Mouse (Mus musculus) bone marrow, adult 2 months (tissue): Measurements from ENCODE around the gene Emc7. TPM values are rescaled to one million over a fixed set of nuclear protein-coding genes. Genes with fewer than 3 reads are reported as not detected.
A peak's percentile ranks its signal among the peaks of the same experiment; 100 is the strongest.

Experiments
- H3K27ac ChIP-seq: fragments of 200-500 bp; 2 replicates; pipeline ENCODE4 v1.5.1; 2012; ENCODE audit warnings: low read depth, mild to moderate bottlenecking, control low read depth, inconsistent platforms, low read length; ENCODE audit not compliant: control insufficient read depth, poor library complexity, insufficient read depth
- H3K4me1 ChIP-seq: fragments of 200-500 bp; 2 replicates; pipeline ENCODE4 v1.6.1; 2011; ENCODE audit warnings: low read length; ENCODE audit not compliant: control insufficient read depth, insufficient read depth
- H3K4me3 ChIP-seq: fragments of 200-500 bp; replicated peaks from 2 replicates; pipeline ENCODE3; 2011; ENCODE audit warnings: mild to moderate bottlenecking, low read depth, low read length, control low read depth; ENCODE audit not compliant: control insufficient read depth
- CTCF ChIP-seq: fragments of 200-500 bp; IDR thresholded peaks from 2 replicates; pipeline ENCODE4 v1.5.1; 2011; ENCODE audit warnings: low read length, control low read depth; ENCODE audit not compliant: control insufficient read depth, insufficient read depth
- POLR2A ChIP-seq: fragments of 200-500 bp; IDR thresholded peaks from 2 replicates; pipeline ENCODE4 v1.6.1; 2011; ENCODE audit warnings: low read depth, mild to moderate bottlenecking, control low read depth, low read length, borderline replicate concordance; ENCODE audit not compliant: control insufficient read depth
- WGBS: fragments of 180-500 bp; shearing (Covaris S2); methylation state at CpG from one replicate; pipeline ENCODE4 v1.1.7; 2018; 5-methylcytosine and 5-hydroxymethylcytosine counted together
- polyA plus RNA-seq: library from polyadenylated mRNA; stranded (reverse); fragments of >200 nt; gene quantifications from 2 replicates; pipeline ENCODE4 v1.2.4, GENCODE M21; 2011; ENCODE audit warnings: low replicate concordance; ENCODE audit not compliant: missing spikeins, insufficient read depth, insufficient read length

The Emc7 gene
- polyA plus RNA-seq, 1 experiment: 2.9 TPM

DNA sequence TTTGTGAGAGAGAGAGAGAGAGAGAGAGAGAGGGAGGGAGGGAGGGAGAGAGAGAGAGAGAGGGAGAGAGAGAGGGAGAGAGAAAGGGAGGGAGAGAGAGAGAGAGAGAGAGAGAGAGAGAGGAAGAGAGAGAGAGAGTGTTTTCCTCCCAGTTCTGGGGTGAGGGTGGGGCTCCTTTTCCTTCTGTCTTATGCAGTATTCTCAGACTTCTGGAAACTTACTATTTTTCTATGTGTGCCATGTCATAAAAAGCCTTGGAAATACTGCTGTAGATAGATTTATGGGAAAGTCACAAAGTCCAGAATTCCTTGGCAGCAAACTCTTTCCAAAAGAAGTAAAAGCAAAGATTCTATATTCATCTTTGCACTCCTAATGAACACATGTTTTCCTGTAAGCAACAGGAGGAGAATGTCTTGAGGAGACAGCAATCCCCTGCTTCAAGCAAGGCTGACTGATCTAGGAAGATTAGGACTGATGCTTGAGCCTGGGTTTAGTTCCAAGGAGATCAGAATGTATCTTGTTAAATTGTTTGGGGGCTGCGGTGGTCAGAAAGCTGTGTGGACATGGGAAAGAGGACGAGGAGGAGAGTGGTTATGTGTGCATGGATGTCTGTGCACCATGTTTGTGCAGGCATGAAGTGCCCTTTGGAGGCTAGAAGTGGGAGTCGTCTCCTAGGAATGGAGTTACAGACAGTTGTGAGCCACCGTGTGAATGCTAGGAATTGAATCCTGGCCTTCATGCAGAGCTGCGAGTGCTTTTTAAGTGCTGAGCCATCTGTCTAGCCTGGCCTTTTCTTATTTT lies 27.9 kb downstream of the Emc7 start:
- Histone ChIP-seq H3K4me1 (no peaks in the 10 kb centered on the region), H3K27ac (no peak overlapping the region), H3K4me3 (no peak overlapping the region)
- 80% methylated on average over 5 of the region's 5 CpGs for WGBS
- TF ChIP-seq CTCF (no peak), POLR2A (no peak)

DNA sequence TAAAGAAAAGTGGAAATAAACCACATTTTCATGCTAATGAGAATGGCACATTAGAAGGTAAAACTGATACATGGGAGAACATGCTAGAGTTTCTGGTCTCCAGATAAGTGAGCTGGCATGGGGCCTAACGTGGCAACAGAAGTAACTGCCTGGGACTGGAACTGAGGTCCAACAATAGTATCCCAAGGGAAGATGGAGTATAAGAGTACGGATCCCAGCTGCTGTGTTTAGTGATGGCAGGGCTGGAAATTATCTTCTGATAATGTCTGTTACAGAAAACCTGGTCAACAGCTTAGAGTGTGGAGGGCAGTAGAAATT lies 28.5 kb downstream of the Emc7 start:
- TF ChIP-seq POLR2A: no peak
- no peak for TF ChIP-seq CTCF
- 78% methylated on average over 2 of the region's 2 CpGs for WGBS
- no peaks in the 10 kb centered on the region for H3K4me1 ChIP-seq

DNA sequence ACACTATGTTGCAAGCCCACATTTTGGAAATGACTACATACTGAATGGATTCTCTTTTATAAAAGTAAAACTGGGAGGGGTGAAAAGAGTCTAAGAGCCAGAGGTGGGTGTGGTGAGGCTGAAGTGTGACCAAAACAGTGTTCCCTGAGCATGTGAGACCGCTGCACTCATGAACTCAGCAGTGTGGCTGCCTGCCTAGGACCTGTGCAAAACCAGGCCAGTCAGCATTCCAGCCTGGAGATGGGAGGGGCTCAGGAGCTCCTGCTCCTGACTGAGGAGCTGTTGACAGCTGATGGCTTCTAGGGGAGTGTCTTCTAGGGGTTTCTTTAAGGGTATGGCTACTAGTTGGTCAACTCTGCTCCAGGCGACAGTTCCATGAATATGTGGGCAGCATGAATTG lies 30.1 kb downstream of the Emc7 start:
- H3K4me1 ChIP-seq: no peaks in the 10 kb centered on the region
- 75% methylated on average over 2 of the region's 2 CpGs for WGBS
- no peak for TF ChIP-seq POLR2A
- no peak overlapping the region for H3K4me3 ChIP-seq
- no peak overlapping the region for H3K27ac ChIP-seq

More for the DNA sequence above, 28.5 kb downstream of the Emc7 start:
- Histone ChIP-seq H3K27ac (no peak overlapping the region), H3K4me3 (no peak overlapping the region)

DNA sequence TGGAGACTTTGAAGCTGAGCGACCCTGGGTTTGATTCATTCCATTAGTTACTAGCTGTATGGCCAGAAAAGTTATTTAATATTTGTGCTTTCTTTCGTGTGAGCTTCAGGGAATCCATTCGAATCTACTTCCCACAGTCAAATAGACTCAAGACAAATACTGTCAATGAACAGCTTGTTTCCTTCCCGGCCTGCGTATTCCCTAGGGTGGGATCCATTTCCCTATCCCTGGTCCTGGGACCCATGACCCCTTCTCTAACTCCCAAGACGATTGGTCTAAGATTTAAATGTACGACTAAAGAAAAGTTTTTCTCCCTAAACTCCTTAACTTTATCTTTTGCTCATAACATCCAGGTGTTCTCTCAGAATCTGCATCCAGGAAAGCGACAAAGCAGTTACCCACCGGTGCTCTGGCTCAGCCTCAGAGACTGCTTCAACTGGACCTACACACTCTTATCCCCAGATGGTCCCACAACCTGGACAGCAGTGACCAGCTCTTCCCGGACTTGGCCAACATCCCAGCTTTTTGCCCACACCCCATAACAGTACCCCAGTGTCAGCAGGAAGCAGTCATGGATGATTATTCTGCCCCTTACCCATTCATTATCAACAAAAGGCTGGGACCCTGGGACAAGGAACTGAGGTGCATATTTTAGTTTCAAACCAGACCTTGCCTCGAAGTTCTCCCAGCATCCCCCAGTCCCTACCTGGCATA lies 35.8 kb downstream of the Emc7 start:
- 85% methylated on average over 11 of the region's 11 CpGs for WGBS
- no peak overlapping the region for H3K4me3 ChIP-seq
- no peak overlapping the region for H3K27ac ChIP-seq
- TF ChIP-seq POLR2A: no peak
- TF ChIP-seq CTCF: no peak
- no peaks in the 10 kb centered on the region; the same call in 1 of the 2 replicates for H3K4me1 ChIP-seq

DNA sequence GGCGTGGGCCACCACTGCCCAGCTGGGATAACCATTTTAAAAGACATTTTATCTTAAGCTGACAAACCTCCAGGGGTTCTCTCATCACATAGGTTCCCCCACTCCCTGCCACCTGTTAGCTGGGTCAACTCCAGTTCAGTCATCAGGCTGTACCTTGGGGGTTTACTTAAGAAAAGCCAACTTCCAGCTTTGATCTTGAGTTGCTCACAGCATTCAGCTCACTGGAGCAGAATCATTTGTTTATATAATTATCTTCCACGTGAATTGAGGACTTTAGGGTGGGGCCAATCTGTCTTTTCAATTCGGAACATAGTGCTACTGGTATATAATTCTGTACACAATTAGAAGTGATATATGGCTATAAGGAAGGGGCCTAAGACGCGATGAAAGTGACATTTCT lies 36.8 kb downstream of the Emc7 start:
- Histone ChIP-seq H3K4me3 (no peak overlapping the region), H3K27ac (no peak overlapping the region), H3K4me1 (no peaks in the 10 kb centered on the region; the same call in 1 of the 2 replicates)
- TF ChIP-seq CTCF (no peak), POLR2A (no peak)
- 70% methylated on average over 5 of the region's 5 CpGs for WGBS

GRCm38 (mm10) chr2:112492431-112492855 lies 37.6 kb downstream of the Emc7 start:
- WGBS: 8% methylated on average over 9 of the region's 9 CpGs

GRCm38 (mm10) chr2:112492856-112493538 lies 38.2 kb downstream of the Emc7 start, which contains the start of gene Aven:
TSS of gene Aven (plus strand) at chr2:112492964.
- H3K4me3 ChIP-seq: peak within 1 kb of the TSS; percentile 46
- H3K27ac ChIP-seq: peak within 1 kb of the TSS; percentile 94
- H3K4me1 ChIP-seq: no peaks in the 10 kb centered on the region; the same call in 1 of the 2 replicates
- no peak; the same call in 1 of the 2 replicates for TF ChIP-seq POLR2A
- no peak for TF ChIP-seq CTCF
- WGBS: 1% methylated on average over 85 of the region's 87 CpGs

More at GRCm38 (mm10) chr2:112492431-112492855, 37.6 kb downstream of the Emc7 start:
- Histone ChIP-seq H3K4me3 (peak overlapping the region; percentile 46), H3K27ac (peak overlapping the region; percentile 94; the same call in 1 of the 2 replicates), H3K4me1 (no peaks in the 10 kb centered on the region; the same call in 1 of the 2 replicates)
- TF ChIP-seq POLR2A (no peak), CTCF (no peak)

DNA sequence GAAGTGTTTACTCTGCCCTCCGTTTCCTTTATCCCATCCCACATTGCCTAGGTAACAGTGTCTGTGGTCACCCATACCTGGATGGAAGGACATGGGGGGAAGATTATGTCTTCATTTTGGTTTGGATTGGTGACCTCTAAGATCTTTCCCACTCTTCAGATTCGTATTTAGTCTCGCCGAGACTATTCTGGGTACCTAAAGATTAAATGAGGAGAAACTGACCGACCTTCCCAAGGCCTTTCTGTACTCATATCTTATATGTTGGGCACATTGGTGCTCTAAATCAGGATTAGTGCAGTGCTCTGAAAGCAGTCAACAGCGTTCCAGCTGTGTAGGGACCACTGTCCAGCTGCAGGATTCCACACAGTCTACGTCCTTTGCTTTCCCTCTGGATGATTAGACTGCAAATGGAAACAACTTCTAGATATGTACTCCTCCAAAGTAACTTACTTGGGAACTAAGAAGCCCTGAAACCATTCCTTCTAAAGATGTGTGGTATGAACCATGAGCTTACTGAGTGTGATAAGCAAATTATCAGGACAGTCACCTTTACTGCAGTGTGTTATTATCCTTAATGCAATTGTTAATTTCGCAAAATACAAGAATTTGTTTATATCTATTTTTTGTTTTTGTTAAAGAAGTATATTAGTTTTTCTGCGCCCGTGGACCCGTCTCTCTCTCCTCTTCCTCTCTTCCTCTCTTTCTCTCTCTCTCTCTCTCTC lies 38.9 kb downstream of the Emc7 start:
- TF ChIP-seq CTCF (no peak), POLR2A (no peak)
- WGBS: 33% methylated on average over 11 of the region's 11 CpGs
- no peak overlapping the region; the same call in 1 of the 2 replicates for H3K27ac ChIP-seq

More for the DNA sequence above, 38.9 kb downstream of the Emc7 start:
- Histone ChIP-seq H3K4me1 (no peaks in the 10 kb centered on the region; the same call in 1 of the 2 replicates), H3K4me3 (peak overlapping the region; percentile 46)
